Mouse (Mus musculus) CH12.LX (cell line): ENCODE results near the gene Snx14.

Source experiments
- BHLHE40 ChIP-seq: IDR thresholded peaks from 2 replicates; pipeline ENCODE4 v1.6.1; 2011; ENCODE audit warnings: mild to moderate bottlenecking, low read depth, low read length, improper control_type of control experiment
- CHD1 ChIP-seq: IDR thresholded peaks from 2 replicates; pipeline ENCODE4 v1.6.1; 2012; ENCODE audit warnings: low read depth, low read length, improper control_type of control experiment, inconsistent platforms
- CTCF ChIP-seq, 2 experiments: IDR thresholded peaks in 1 of 2; conservative IDR thresholded peaks in 1 of 2; 2 replicates each; pipeline ENCODE4 v1.5.1; 2011 to 2012; ENCODE audit warnings: low read depth in 2 of 2, low read length in 2 of 2, improper control_type of control experiment in 1 of 2, inconsistent platforms in 1 of 2, mild to moderate bottlenecking in 1 of 2, moderate library complexity in 1 of 2
- E2F4 ChIP-seq: IDR thresholded peaks from 2 replicates; pipeline ENCODE4 v1.6.1; 2011; ENCODE audit warnings: low read depth, low read length, improper control_type of control experiment; ENCODE audit not compliant: insufficient replicate concordance
- JUN ChIP-seq: IDR thresholded peaks from 2 replicates; pipeline ENCODE4 v1.6.1; 2011; ENCODE audit warnings: low read depth, mild to moderate bottlenecking, low read length, improper control_type of control experiment, moderate library complexity; ENCODE audit not compliant: insufficient read depth
- MEF2A ChIP-seq: IDR thresholded peaks from 2 replicates; pipeline ENCODE4 v1.6.1; 2014; ENCODE audit warnings: low read depth, mild to moderate bottlenecking, inconsistent platforms, low read length, improper control_type of control experiment, borderline replicate concordance
- POLR2A ChIP-seq: IDR thresholded peaks from 2 replicates; pipeline ENCODE4 v1.6.1; 2011; ENCODE audit warnings: low read depth, mild to moderate bottlenecking, improper control_type of control experiment, low read length
- TCF12 ChIP-seq: IDR thresholded peaks from 2 replicates; pipeline ENCODE4 v1.6.1; 2014; ENCODE audit warnings: low read depth, mild to moderate bottlenecking, inconsistent platforms, low read length, improper control_type of control experiment
- USF2 ChIP-seq: conservative IDR thresholded peaks from 2 replicates; pipeline ENCODE4 v1.6.1; 2011; ENCODE audit warnings: low read depth, low read length, improper control_type of control experiment
- ZC3H11A ChIP-seq: IDR thresholded peaks from 2 replicates; pipeline ENCODE4 v1.6.1; 2012; ENCODE audit warnings: low read depth, mild to moderate bottlenecking, inconsistent platforms, low read length, improper control_type of control experiment
- ZMIZ1 ChIP-seq: IDR thresholded peaks from 2 replicates; pipeline ENCODE4 v1.6.1; 2012; ENCODE audit warnings: low read depth, mild to moderate bottlenecking, inconsistent platforms, low read length, improper control_type of control experiment

DNA sequence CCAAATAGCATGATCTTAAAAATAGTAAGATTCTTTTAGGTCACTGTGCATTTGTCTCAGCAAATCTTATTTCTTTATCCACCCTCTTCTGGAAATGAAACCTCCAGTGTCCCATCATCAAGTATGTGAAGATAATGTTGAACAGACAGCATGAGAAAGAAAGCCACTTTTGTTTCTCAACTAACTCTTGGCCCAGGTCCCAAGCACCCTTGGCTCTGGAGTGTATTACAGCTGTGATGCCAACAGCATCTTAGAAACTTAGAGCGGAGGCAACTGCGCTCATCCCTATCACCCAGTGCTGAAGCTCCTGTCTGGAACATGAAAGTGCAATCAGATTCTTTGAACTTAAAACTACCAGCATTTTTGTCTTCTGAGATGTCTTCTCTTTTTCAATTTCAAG is 69.1 kb downstream of the Snx14 start:
- TF ChIP-seq POLR2A (no peak), USF2 (no peak), TCF12 (no peak), CTCF (conservative IDR thresholded peaks at IDR 0.05 in 1 of 2, IDR thresholded peaks at IDR 0.05 in 1 of 2; ENCODE audit: low read depth in 2 of 2, low read length in 2 of 2) (no peak), BHLHE40 (no peak), E2F4 (no peak), CHD1 (no peak), MEF2A (no peak), ZMIZ1 (no peak), ZC3H11A (no peak), JUN (no peak)
